Mouse (Mus musculus) liver, adult (tissue): ENCODE results near the gene Rpl10a.

Source experiments
- GATA4 ChIP-seq: IDR thresholded peaks from 2 replicates; pipeline ENCODE4 v1.6.1; 2014; ENCODE audit warnings: mild to moderate bottlenecking, low read length; ENCODE audit not compliant: insufficient replicate concordance

The Rpl10a gene

GRCm38 (mm10) chr17:28361921-28362652 lies 33.8 kb downstream of the Rpl10a start:
- no peak for TF ChIP-seq GATA4

- TF ChIP-seq GATA4, result no peak
These were observed 34.5 kb downstream of the Rpl10a start for GRCm38 (mm10) chr17:28362653-28363292.

GRCm38 (mm10) chr17:28363507-28363906 lies 35.2 kb downstream of the Rpl10a start:
- no peak for TF ChIP-seq GATA4

DNA sequence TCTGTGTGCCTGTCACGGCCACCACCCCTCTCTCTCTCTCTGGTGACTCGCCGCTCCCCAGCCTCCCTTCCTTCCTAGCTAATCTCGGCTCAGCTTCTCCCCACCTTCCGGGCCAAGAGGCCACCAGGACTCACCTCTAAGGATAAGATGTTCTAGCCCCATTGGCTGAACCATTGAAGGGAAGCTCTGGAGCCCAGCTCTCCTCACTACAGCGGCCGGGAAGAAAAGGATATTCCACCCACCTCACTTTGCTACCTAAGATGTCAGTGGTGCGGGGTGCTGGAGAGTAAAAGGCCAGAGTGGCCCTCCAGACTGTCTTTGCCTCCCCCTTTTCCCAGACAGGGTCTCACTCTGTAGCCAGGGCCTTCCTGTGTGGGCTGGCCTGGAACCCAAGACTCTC lies 36.9 kb downstream of the Rpl10a start, which contains the start of gene Tulp1:
Gene Tulp1, minus strand, starts transcription at position 101 of the 400 bp plus-strand sequence.
- no peak for TF ChIP-seq GATA4

- no peak for TF ChIP-seq GATA4
These were observed 40.2 kb downstream of the Rpl10a start for GRCm38 (mm10) chr17:28368449-28368848.

- no peak for TF ChIP-seq GATA4
These were observed 40.8 kb downstream of the Rpl10a start for GRCm38 (mm10) chr17:28369056-28369455.

- no peak for TF ChIP-seq GATA4
These were observed 43.0 kb downstream of the Rpl10a start for GRCm38 (mm10) chr17:28371286-28371685.

DNA sequence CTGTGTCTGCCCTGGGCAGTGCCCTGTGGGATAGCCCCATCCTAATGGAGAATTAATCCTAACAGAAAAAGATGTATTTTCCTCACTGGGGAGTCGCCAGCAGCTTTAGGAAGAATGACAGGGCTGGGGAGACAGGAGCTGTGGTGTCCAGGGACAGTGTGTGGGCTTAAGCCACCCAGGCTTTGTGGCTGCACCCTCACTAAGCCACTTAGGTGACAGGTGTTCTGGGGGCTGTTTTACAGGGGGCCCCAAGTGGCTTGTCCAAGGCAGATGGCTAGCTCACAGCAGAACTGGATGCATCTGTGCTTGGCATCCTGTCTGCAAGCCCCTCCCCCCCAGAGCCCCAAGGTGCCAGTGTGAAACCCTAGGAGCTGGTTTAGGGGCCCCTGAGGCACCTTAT lies 43.7 kb downstream of the Rpl10a start:
- TF ChIP-seq GATA4, result no peak

DNA sequence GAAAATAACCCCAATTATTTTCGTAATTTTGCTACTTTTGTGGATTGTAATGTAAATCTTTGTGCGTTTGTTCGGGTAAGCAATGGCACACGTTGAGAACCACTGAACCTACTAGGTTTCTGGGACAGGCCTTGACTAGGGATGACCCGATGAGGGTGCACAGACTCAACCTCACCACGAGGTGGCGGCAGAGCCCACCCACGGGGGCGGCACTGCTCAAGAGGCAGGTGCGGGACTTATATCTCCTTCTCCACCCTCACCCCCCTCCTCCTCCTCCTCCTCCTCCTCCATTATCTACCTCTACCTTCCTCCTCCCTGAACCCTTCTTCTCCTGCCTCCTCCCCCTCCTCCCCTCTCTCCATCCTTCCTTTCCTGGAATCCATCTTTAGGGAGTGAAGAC lies 45.5 kb downstream of the Rpl10a start:
- TF ChIP-seq GATA4, result no peak

- no peak for TF ChIP-seq GATA4
These were observed 46.2 kb downstream of the Rpl10a start for GRCm38 (mm10) chr17:28374494-28374893.

DNA sequence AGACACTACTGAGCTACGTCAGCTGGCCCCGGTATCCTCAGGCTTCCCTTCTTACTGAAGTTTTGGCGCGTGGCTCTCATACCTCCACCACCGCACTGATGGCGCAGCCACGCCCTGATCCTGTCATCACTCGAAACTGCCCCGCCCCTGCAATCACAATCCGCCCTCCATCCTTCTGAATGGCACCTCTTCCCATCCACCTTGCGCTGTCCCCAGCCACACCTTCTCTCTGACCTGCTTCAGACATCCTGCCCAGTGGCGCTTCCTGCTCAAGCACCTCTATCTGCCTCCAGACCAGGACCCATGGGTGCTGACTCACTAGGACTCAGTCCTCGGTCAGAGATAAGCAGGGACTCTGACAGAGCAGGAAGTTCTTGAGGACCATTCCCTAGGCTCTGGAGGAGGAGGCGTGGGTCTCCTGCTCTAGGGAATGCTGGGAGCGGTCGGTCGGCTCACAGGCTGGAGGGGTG lies 47.4 kb downstream of the Rpl10a start:
- TF ChIP-seq GATA4, result no peak

- no peak for TF ChIP-seq GATA4
These were observed 52.0 kb downstream of the Rpl10a start for GRCm38 (mm10) chr17:28380255-28380654.
